Mouse (Mus musculus) cerebellum, adult 2 months (tissue): ENCODE measurements around the gene Defb28. TPM values are rescaled to one million over a fixed set of nuclear protein-coding genes. Genes with fewer than 3 reads are reported as not detected.

Source experiments
- DNase-seq, 2 experiments: peaks; one replicate each; pipeline ENCODE4 v3.0.0; 2021
- H3K27ac ChIP-seq: fragments of 200-500 bp; 2 replicates; pipeline ENCODE4 v1.5.1; 2012; ENCODE audit warnings: low read length, control low read depth, inconsistent platforms; ENCODE audit not compliant: insufficient read depth
- H3K27me3 ChIP-seq: fragments of 200-500 bp; 2 replicates; pipeline ENCODE4 v1.6.1; 2012; ENCODE audit warnings: inconsistent platforms, mild to moderate bottlenecking, low read length, moderate library complexity; ENCODE audit not compliant: control insufficient read depth, insufficient read depth
- H3K4me1 ChIP-seq: fragments of 200-500 bp; 2 replicates; pipeline ENCODE4 v1.6.1; 2011; ENCODE audit warnings: low read length; ENCODE audit not compliant: control insufficient read depth, insufficient read depth
- H3K4me3 ChIP-seq: fragments of 200-500 bp; replicated peaks from 2 replicates; pipeline ENCODE3; 2011; ENCODE audit warnings: mild to moderate bottlenecking, low read depth, low read length, control low read depth; ENCODE audit not compliant: insufficient read depth
- CTCF ChIP-seq: fragments of 200-500 bp; IDR thresholded peaks from 2 replicates; pipeline ENCODE4 v1.5.1; 2011; ENCODE audit warnings: low read depth, mild to moderate bottlenecking, control low read depth, low read length, moderate library complexity, borderline replicate concordance; ENCODE audit not compliant: insufficient read depth
- POLR2A ChIP-seq: fragments of 200-500 bp; IDR thresholded peaks from 2 replicates; pipeline ENCODE4 v1.6.1; 2011; ENCODE audit warnings: low read length, control low read depth, borderline replicate concordance; ENCODE audit not compliant: insufficient read depth
- WGBS: fragments of 180-500 bp; shearing (Covaris S2); methylation state at CpG from one replicate; pipeline ENCODE4 v1.1.7; 2018; 5-methylcytosine and 5-hydroxymethylcytosine counted together
- polyA plus RNA-seq: library from polyadenylated mRNA; depleted of rRNA; stranded (reverse); fragments of >200 nt; gene quantifications from 2 replicates; pipeline ENCODE4 v1.2.3, GENCODE M21; 2012

Defb28 gene
- polyA plus RNA-seq, 1 experiment: not detected

GRCm38 (mm10) chr2:152541979-152542378 is 23.9 kb downstream of the Defb28 start:
- H3K4me3 ChIP-seq: no peak overlapping the region
- H3K27me3 ChIP-seq: no peaks in the 10 kb centered on the region
- H3K4me1 ChIP-seq: no peaks in the 10 kb centered on the region
- DNase-seq: no peak
- no peak overlapping the region for H3K27ac ChIP-seq
- WGBS: 90% methylated on average over 9 of the region's 9 CpGs
- TF ChIP-seq CTCF (no peak), POLR2A (no peak)

DNA sequence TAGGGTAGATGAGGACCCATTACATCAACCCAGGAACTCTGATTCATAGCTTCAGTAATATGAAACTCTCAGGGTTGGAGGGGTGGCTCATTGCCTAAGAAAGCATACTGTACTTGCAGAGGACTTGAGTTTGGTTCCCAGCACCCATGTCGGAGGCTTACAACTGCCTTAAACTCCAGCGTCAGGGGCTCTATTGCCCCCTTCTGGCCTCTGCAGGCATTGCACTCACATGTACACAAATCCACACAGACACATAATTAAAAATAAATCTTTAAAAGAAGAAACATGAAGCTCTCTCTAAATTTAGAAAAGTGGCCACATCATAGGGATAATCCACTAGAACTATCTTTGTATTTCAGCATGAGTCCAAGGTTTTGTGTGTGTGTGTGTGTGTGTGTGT is 24.8 kb downstream of the Defb28 start:
- H3K4me1 ChIP-seq: no peaks in the 10 kb centered on the region
- TF ChIP-seq CTCF (no peak), POLR2A (no peak)

GRCm38 (mm10) chr2:152543478-152543877 is 25.4 kb downstream of the Defb28 start:
- no peaks in the 10 kb centered on the region for H3K4me1 ChIP-seq
- DNase-seq: no peak
- no peak for TF ChIP-seq POLR2A
- TF ChIP-seq CTCF: no peak
- H3K4me3 ChIP-seq: no peak overlapping the region
- H3K27me3 ChIP-seq: no peaks in the 10 kb centered on the region
- 52% methylated on average over 4 of the region's 4 CpGs for WGBS
- H3K27ac ChIP-seq: no peak overlapping the region

More for the DNA sequence above, 24.8 kb downstream of the Defb28 start:
- H3K4me3 ChIP-seq: no peak overlapping the region
- WGBS: 79% methylated on average over 2 of the region's 2 CpGs
- H3K27ac ChIP-seq: no peak overlapping the region
- no peak for DNase-seq
- H3K27me3 ChIP-seq: no peaks in the 10 kb centered on the region

DNA sequence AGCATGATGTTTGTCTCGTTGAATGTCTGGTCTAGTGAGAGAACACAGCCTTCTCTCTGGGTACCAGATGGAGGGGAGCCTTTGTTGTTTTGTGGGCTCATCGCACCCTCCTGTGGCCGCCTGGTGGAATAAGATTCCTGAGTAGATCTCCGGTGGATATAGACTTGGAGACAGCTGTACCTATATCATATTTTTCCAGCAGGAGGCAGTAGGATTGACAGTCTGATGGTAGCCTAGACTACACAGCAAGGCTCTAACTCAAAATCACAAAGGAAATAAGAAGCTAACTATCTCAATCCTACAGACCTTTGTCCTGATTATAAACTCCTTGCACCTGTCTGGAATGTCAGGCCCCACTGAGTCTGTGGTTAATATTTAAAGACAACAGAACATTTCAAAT is 26.6 kb downstream of the Defb28 start:
- Histone ChIP-seq H3K27ac (no peak overlapping the region), H3K4me1 (no peaks in the 10 kb centered on the region), H3K4me3 (no peak overlapping the region), H3K27me3 (no peaks in the 10 kb centered on the region; the same call in 1 of the 2 replicates)
- TF ChIP-seq POLR2A (no peak), CTCF (peak; percentile 51; the same call in 1 of the 2 replicates)
- WGBS: 15% methylated on average over 4 of the region's 4 CpGs
- peak; percentile 13 to 22 for DNase-seq

DNA sequence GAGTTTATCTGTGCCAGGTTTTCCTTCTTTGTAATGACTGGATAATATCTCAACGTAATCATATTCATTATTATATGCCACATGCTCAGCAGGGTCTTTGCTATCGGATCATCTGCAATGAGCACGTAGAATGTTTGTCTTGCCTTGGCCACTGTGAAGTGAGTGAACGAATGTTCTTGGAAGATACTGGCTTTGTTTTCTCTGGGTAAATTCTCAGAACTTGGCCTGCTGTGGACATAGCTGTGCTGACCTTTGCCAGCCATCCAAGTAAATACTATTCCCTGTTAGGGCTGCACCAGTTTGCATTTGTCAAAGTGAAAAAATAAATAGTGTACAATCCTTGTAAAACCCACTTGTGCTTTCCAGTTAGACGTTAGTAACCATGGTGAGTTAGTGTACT is 30.1 kb downstream of the Defb28 start:
- TF ChIP-seq CTCF (no peak), POLR2A (no peak)
- H3K4me3 ChIP-seq: no peak overlapping the region
- no peak for DNase-seq
- no peaks in the 10 kb centered on the region; the same call in 1 of the 2 replicates for H3K27me3 ChIP-seq
- no peaks in the 10 kb centered on the region for H3K4me1 ChIP-seq
- no peak overlapping the region for H3K27ac ChIP-seq
- 75% methylated on average over 5 of the region's 5 CpGs for WGBS

DNA sequence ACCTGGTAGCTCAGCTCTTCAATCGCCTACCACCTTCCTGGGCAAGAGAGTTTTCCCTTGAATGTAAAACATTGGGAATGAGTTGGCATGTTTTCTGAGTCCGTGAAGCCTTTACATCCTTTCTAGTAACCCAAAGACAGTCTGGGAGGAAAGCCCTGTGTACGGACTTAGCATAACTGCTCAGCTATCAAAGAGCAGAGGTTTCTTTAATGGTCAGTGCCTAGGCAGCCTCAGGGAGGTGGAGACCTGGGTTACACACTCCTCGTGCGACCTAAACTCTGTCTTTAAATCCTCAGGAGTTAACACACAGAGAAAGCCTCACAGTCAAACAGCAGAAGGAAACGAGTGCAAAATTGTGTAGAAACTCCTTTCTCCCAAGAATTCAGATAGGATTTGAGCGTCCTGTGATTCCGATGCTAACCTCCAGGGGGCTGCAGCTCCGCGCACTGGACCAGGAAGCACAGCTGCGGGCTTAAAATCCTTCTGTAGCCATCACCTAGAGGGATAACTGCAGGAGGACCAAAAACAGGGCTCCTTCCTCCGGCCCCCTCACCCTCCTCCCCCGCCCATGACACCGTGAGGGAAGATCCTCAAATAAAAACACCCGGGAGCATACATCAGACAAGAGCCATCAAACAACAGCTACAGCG is 35.8 kb downstream of the Defb28 start:
- H3K4me3 ChIP-seq: no peak overlapping the region
- WGBS: 15% methylated on average over 16 of the region's 16 CpGs

DNA sequence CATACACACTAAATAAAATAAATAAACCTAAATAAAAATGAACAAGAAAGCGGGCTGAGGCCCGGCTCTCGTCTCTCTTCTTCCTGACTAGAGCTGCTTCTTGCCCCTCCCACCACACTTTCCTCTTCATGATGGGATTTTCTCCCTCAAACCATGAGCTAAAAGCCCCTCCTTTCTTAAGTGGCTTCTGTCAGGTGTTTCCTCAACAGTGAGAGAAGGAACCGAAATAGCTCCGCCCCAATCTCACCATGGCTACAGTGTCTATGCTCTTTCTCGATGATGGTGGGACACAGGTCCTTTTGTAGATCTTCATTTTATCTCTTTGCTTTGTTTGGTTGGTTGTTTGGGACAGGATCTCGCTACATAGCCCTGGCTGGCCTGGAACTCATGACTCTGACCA is 38.6 kb downstream of the Defb28 start:
- Histone ChIP-seq H3K27ac (no peak overlapping the region), H3K4me3 (no peak overlapping the region), H3K4me1 (no peaks in the 10 kb centered on the region), H3K27me3 (no peaks in the 10 kb centered on the region; the same call in 1 of the 2 replicates)
- no peak for TF ChIP-seq CTCF
- TF ChIP-seq POLR2A: no peak
- DNase-seq: no peak
- 88% methylated on average over 7 of the region's 7 CpGs for WGBS

More for the DNA sequence above, 35.8 kb downstream of the Defb28 start:
- Histone ChIP-seq H3K4me1 (no peaks in the 10 kb centered on the region), H3K27ac (no peak overlapping the region), H3K27me3 (no peaks in the 10 kb centered on the region; the same call in 1 of the 2 replicates)
- peak; percentile 71 for TF ChIP-seq CTCF
- TF ChIP-seq POLR2A: no peak
- DNase-seq: peak; percentile 27 to 52

GRCm38 (mm10) chr2:152569038-152569437 is 51.0 kb downstream of the Defb28 start, which contains the start of gene Gm17416:
Gene Gm17416, plus strand, starts transcription at chr2:152569338.
- 92% methylated on average over 5 of the region's 5 CpGs for WGBS
- no peak within 1 kb of the TSS for H3K4me3 ChIP-seq

More at GRCm38 (mm10) chr2:152569038-152569437, 51.0 kb downstream of the Defb28 start, which contains the start of gene Gm17416:
- DNase-seq: no peak
- H3K4me1 ChIP-seq: no peaks in the 10 kb centered on the region
- no peaks in the 10 kb centered on the region for H3K27me3 ChIP-seq
- no peak for TF ChIP-seq POLR2A
- TF ChIP-seq CTCF: no peak
- H3K27ac ChIP-seq: no peak within 1 kb of the TSS
